In genomic region chr15:57589404-57590377, GRCm38 (mm10) we compare ENCODE assay signal across 9 mouse cellular contexts.
DNase-seq lines count a peak whose midpoint lies in the region; ATAC-seq and TF ChIP-seq lines count a peak whose summit lies in the region.
"Had no signal": no experiment of that assay in that cellular context is flagged by ENCODE, and none has a peak within 500 bp of the region (broad histone marks: within the 10 kb centered on the region; RNA-seq: fewer than 3 reads in every experiment).

No protein-coding gene starts in this region.

- H3K4me2 ChIP-seq in embryonic facial prominence, embryonic 11.5 days (ENCODE audit: low read depth, low read length), result no peak overlapping the region; the same call in 1 of the 2 replicates
- H3K4me2 ChIP-seq in kidney, embryonic 14.5 days (replicated peaks; ENCODE audit: low read depth, low read length), result no peak overlapping the region; the same call in 1 of the 2 replicates
- H3K4me2 ChIP-seq in neural tube, embryonic 11.5 days (ENCODE audit: low read depth), result no peak overlapping the region

- no peak for TF ChIP-seq CTCF in layer of hippocampus, adult 2 months (conservative IDR thresholded peaks at IDR 0.05)

- H3K36me3 ChIP-seq in embryonic facial prominence, embryonic 11.5 days (replicated peaks; ENCODE audit: control insufficient read depth, insufficient read depth, low read depth, low read length), result no peaks in the 10 kb centered on the region
- H3K36me3 ChIP-seq in kidney, embryonic 14.5 days (ENCODE audit: control insufficient read depth, insufficient read depth, low read length), result no peaks in the 10 kb centered on the region
- no peaks in the 10 kb centered on the region for H3K36me3 ChIP-seq in neural tube, embryonic 11.5 days (ENCODE audit: control insufficient read depth, insufficient read depth, low read length)

- peaks cover 3% of the 10 kb centered on the region; the same call in 1 of the 2 replicates for H3K4me1 ChIP-seq in embryonic facial prominence, embryonic 11.5 days (ENCODE audit: control insufficient read depth, insufficient read depth, low read length)
- peaks cover 6% of the 10 kb centered on the region for H3K4me1 ChIP-seq in kidney, embryonic 14.5 days (ENCODE audit: control insufficient read depth, insufficient read depth, low read length)
- no peaks in the 10 kb centered on the region for H3K4me1 ChIP-seq in neural tube, embryonic 11.5 days (ENCODE audit: control insufficient read depth, insufficient read depth, low read length)

- no peak overlapping the region for H3K4me3 ChIP-seq in embryonic facial prominence, embryonic 11.5 days (ENCODE audit: low read depth, low read length)
- no peak overlapping the region for H3K4me3 ChIP-seq in kidney, embryonic 14.5 days (ENCODE audit: low read length)
- H3K4me3 ChIP-seq in neural tube, embryonic 11.5 days (ENCODE audit: low read depth, low read length), result no peak overlapping the region
- H3K4me3 ChIP-seq in layer of hippocampus, adult 2 months, result no peak overlapping the region

- H3K27me3 ChIP-seq in embryonic facial prominence, embryonic 11.5 days (ENCODE audit: control insufficient read depth, insufficient read depth, low read length), result no peaks in the 10 kb centered on the region
- no peaks in the 10 kb centered on the region for H3K27me3 ChIP-seq in kidney, embryonic 14.5 days (ENCODE audit: control insufficient read depth, insufficient read depth, low read length)
- no peaks in the 10 kb centered on the region for H3K27me3 ChIP-seq in neural tube, embryonic 11.5 days (ENCODE audit: control insufficient read depth, insufficient read depth, low read length)

- H3K9ac ChIP-seq in embryonic facial prominence, embryonic 11.5 days (replicated peaks; ENCODE audit: low read length), result no peak overlapping the region
- no peak overlapping the region for H3K9ac ChIP-seq in kidney, embryonic 14.5 days (ENCODE audit: low read depth, low read length)
- no peak overlapping the region for H3K9ac ChIP-seq in neural tube, embryonic 11.5 days (ENCODE audit: low read length)

- WGBS in embryonic facial prominence, embryonic 11.5 days, result 38% methylated on average over 10 of the region's 12 CpGs
- WGBS in kidney, embryonic 14.5 days, result 27% methylated on average over 10 of the region's 12 CpGs
- 58% methylated on average over 10 of the region's 12 CpGs for WGBS in neural tube, embryonic 11.5 days

- no peaks in the 10 kb centered on the region for H3K9me3 ChIP-seq in embryonic facial prominence, embryonic 11.5 days (replicated peaks; ENCODE audit: control insufficient read depth, low read length)
- H3K9me3 ChIP-seq in kidney, embryonic 14.5 days (ENCODE audit: control insufficient read depth, low read length), result no peaks in the 10 kb centered on the region
- no peaks in the 10 kb centered on the region for H3K9me3 ChIP-seq in neural tube, embryonic 11.5 days (ENCODE audit: control insufficient read depth, low read length)

- ATAC-seq in embryonic facial prominence, embryonic 11.5 days (replicated peaks; ENCODE audit: insufficient number of reproducible peaks, low FRiP score, low TSS enrichment, low read depth), result peak; percentile 91
- peak; percentile 94 for ATAC-seq in kidney, embryonic 14.5 days (ENCODE audit: low FRiP score, low TSS enrichment)
- no peak for ATAC-seq in neural tube, embryonic 11.5 days (ENCODE audit: insufficient read depth, low FRiP score, low TSS enrichment)

- H3K27ac ChIP-seq in embryonic facial prominence, embryonic 11.5 days (replicated peaks; ENCODE audit: low read depth, low read length), result no peak overlapping the region
- H3K27ac ChIP-seq in kidney, embryonic 14.5 days (ENCODE audit: low read depth, low read length), result no peak overlapping the region; the same call in 1 of the 2 replicates
- H3K27ac ChIP-seq in neural tube, embryonic 11.5 days (ENCODE audit: low read depth, low read length), result no peak overlapping the region
- H3K27ac ChIP-seq in layer of hippocampus, adult 2 months, result no peak overlapping the region
- H3K27ac ChIP-seq: macrophage had no signal

- DNase-seq in right cerebral cortex, adult 2 months (ENCODE audit: low spot score in 2 of 2), result peak; percentile 6 to 13
- no peak for DNase-seq in right cerebral cortex, postnatal 36 days (ENCODE audit: low spot score in 2 of 2)
- peak; percentile 90 for DNase-seq in embryonic facial prominence, embryonic 11.5 days (ENCODE audit: low spot score)
- DNase-seq in neural tube, embryonic 11.5 days (ENCODE audit: low spot score), result peak; percentile 36
- no peak for DNase-seq in ovary, postnatal 14 days (ENCODE audit: low spot score)
- DNase-seq in layer of hippocampus, adult 2 months (ENCODE audit: low spot score in 2 of 2), result no peak
- DNase-seq in gastrocnemius, postnatal 4 days (ENCODE audit: low spot score in 2 of 2), result no peak

Comparison
In these comparisons a context has a peak if more than half of its experiments do, and no peak if none do; other contexts are left out.
1. DNase-seq: peak in right cerebral cortex, adult 2 months (2 of 2), embryonic facial prominence, embryonic 11.5 days (single experiment) and neural tube, embryonic 11.5 days (single experiment); none in right cerebral cortex, postnatal 36 days (0 of 2), ovary, postnatal 14 days (single experiment), layer of hippocampus, adult 2 months (0 of 2) and gastrocnemius, postnatal 4 days (0 of 2).